Mouse (Mus musculus) embryo, embryonic 9.5 days (tissue): ENCODE measurements around the gene Ntn4.
A peak's percentile ranks its signal among the peaks of the same experiment; 100 is the strongest.

Source experiments
- DNase-seq: peaks from one replicate; pipeline ENCODE4 v3.0.0-alpha.2; 2017; ENCODE audit errors: extremely low spot score

Gene Ntn4

GRCm38 (mm10) chr10:93641821-93642746 is 1.6 kb downstream of the Ntn4 start:
- peak; percentile 56 for DNase-seq

GRCm38 (mm10) chr10:93642897-93643296 is 2.4 kb downstream of the Ntn4 start:
- DNase-seq, result no peak

GRCm38 (mm10) chr10:93644451-93644941 is 4.0 kb downstream of the Ntn4 start:
- no peak for DNase-seq

GRCm38 (mm10) chr10:93647655-93648561 is 7.4 kb downstream of the Ntn4 start:
- DNase-seq, result no peak

GRCm38 (mm10) chr10:93648598-93649102 is 8.2 kb downstream of the Ntn4 start:
- no peak for DNase-seq

- no peak for DNase-seq
These were observed 8.6 kb downstream of the Ntn4 start for GRCm38 (mm10) chr10:93649127-93649526.

- no peak for DNase-seq
These were observed 9.1 kb downstream of the Ntn4 start for GRCm38 (mm10) chr10:93649600-93649999.

GRCm38 (mm10) chr10:93653322-93653721 is 12.8 kb downstream of the Ntn4 start:
- DNase-seq, result no peak

- DNase-seq, result no peak
These were observed 14.9 kb downstream of the Ntn4 start for GRCm38 (mm10) chr10:93655428-93655827.

- DNase-seq, result no peak
These were observed 19.3 kb downstream of the Ntn4 start for GRCm38 (mm10) chr10:93659792-93660191.

- no peak for DNase-seq
These were observed 21.0 kb downstream of the Ntn4 start for GRCm38 (mm10) chr10:93661348-93661991.

GRCm38 (mm10) chr10:93662018-93662417 is 21.5 kb downstream of the Ntn4 start:
- DNase-seq, result no peak

GRCm38 (mm10) chr10:93666222-93666621 is 25.7 kb downstream of the Ntn4 start:
- DNase-seq, result no peak

- no peak for DNase-seq
These were observed 26.5 kb downstream of the Ntn4 start for GRCm38 (mm10) chr10:93666996-93667395.

- no peak for DNase-seq
These were observed 32.4 kb downstream of the Ntn4 start for GRCm38 (mm10) chr10:93672646-93673479.

- no peak for DNase-seq
These were observed 38.9 kb downstream of the Ntn4 start for GRCm38 (mm10) chr10:93679191-93680007.

- no peak for DNase-seq
These were observed 40.3 kb downstream of the Ntn4 start for GRCm38 (mm10) chr10:93680680-93681377.

GRCm38 (mm10) chr10:93682185-93682747 is 41.8 kb downstream of the Ntn4 start:
- no peak for DNase-seq

GRCm38 (mm10) chr10:93683185-93683584 is 42.7 kb downstream of the Ntn4 start:
- no peak for DNase-seq
